Mouse (Mus musculus) heart, embryonic 16.5 days (tissue): ENCODE measurements around the gene Taf3. TPM values are rescaled to one million over a fixed set of nuclear protein-coding genes. Genes with fewer than 3 reads are reported as not detected.

Experiments
- ATAC-seq: fragments of 200-750 bp; cut with Nextera tagmentation; replicated peaks from 2 replicates; pipeline ENCODE4 v1.8.0; 2017; ENCODE audit warnings: moderate number of reproducible peaks; ENCODE audit not compliant: insufficient read depth, low FRiP score; ENCODE audit errors: extremely low read depth
- H3K27ac ChIP-seq: fragments of 300-500 bp; sonication (generic); 2 replicates; pipeline ENCODE4 v1.5.1; 2014; ENCODE audit warnings: mild to moderate bottlenecking, low read length, control low read depth, moderate library complexity
- H3K27me3 ChIP-seq: fragments of 300-500 bp; sonication (generic); 2 replicates; pipeline ENCODE4 v1.6.1; 2014; ENCODE audit warnings: low read length, mixed read lengths; ENCODE audit not compliant: control insufficient read depth, insufficient read depth
- H3K36me3 ChIP-seq: fragments of 300-500 bp; sonication (generic); 2 replicates; pipeline ENCODE4 v1.6.1; 2014; ENCODE audit not compliant: control insufficient read depth, insufficient read depth
- H3K4me1 ChIP-seq: fragments of 300-500 bp; sonication (generic); 2 replicates; pipeline ENCODE4 v1.6.1; 2014; ENCODE audit warnings: low read length, mixed read lengths; ENCODE audit not compliant: control insufficient read depth, insufficient read depth
- H3K4me2 ChIP-seq: fragments of 300-500 bp; sonication (generic); 2 replicates; pipeline ENCODE4 v1.6.1; 2014; ENCODE audit warnings: low read depth, mild to moderate bottlenecking, control low read depth, low read length
- H3K4me3 ChIP-seq: fragments of 300-500 bp; sonication (generic); 2 replicates; pipeline ENCODE4 v1.5.1; 2014; ENCODE audit warnings: mild to moderate bottlenecking, control low read depth, low read length
- H3K9ac ChIP-seq: fragments of 300-500 bp; sonication (generic); 2 replicates; pipeline ENCODE4 v1.6.1; 2014; ENCODE audit warnings: low read length, control low read depth
- H3K9me3 ChIP-seq: fragments of 300-500 bp; sonication (generic); replicated peaks from 2 replicates; pipeline ENCODE4 v1.6.1; 2016; ENCODE audit warnings: low read length; ENCODE audit not compliant: control insufficient read depth
- WGBS: fragments of 180-500 bp; shearing (Covaris S2); extraction: QIAGEN DNeasy Blood & Tissue Kit; methylation state at CpG from one replicate; pipeline ENCODE4 v1.1.7; 2014; 5-methylcytosine and 5-hydroxymethylcytosine counted together
- polyA plus RNA-seq: library from polyadenylated mRNA; unstranded; fragments of >200 nt; fragmentation: Nextera tagmentation; extraction: Ambion mirVana; gene quantifications from 2 replicates; pipeline ENCODE4 v1.2.1, GENCODE M21; 2015

The Taf3 gene
- 7.5 and 8.3 TPM in 2 replicates for polyA plus RNA-seq

DNA sequence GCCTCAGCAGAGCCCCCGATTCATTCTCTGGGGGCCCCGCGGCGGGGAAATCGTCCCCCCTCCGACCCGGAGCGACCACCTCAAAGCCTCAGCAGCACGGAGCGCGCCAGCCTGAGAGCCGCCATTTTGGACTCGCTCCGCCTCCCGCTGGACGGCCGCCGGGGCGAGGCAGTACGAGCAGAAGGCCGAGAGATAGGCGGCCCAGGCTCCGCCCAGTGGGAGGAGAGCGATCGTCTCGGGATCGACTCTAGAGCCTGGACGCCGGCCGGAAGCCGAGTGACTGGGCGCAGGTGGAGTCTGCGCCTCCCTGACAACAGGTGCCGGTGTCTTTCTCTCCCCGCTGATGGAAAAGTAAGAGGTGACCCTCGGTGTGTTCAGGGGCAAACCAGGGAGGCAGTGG lies at the start of gene Taf3:
TSS of gene Taf3 (minus strand) at position 136 of the 400 bp plus-strand sequence.
- peak; percentile 93 for ATAC-seq
- H3K27ac ChIP-seq = peak within 1 kb of the TSS; percentile 11
- WGBS = under 1% methylated on average over 36 of the region's 36 CpGs
- H3K4me3 ChIP-seq = peak within 1 kb of the TSS; percentile 94
- H3K4me2 ChIP-seq = peak within 1 kb of the TSS; percentile 80
- H3K36me3 ChIP-seq = no peaks in the 10 kb centered on the region
- H3K9me3 ChIP-seq = no peaks in the 10 kb centered on the region
- peaks cover 10% of the 10 kb centered on the region for H3K4me1 ChIP-seq
- H3K9ac ChIP-seq = peak within 1 kb of the TSS; percentile 92
- no peaks in the 10 kb centered on the region for H3K27me3 ChIP-seq

DNA sequence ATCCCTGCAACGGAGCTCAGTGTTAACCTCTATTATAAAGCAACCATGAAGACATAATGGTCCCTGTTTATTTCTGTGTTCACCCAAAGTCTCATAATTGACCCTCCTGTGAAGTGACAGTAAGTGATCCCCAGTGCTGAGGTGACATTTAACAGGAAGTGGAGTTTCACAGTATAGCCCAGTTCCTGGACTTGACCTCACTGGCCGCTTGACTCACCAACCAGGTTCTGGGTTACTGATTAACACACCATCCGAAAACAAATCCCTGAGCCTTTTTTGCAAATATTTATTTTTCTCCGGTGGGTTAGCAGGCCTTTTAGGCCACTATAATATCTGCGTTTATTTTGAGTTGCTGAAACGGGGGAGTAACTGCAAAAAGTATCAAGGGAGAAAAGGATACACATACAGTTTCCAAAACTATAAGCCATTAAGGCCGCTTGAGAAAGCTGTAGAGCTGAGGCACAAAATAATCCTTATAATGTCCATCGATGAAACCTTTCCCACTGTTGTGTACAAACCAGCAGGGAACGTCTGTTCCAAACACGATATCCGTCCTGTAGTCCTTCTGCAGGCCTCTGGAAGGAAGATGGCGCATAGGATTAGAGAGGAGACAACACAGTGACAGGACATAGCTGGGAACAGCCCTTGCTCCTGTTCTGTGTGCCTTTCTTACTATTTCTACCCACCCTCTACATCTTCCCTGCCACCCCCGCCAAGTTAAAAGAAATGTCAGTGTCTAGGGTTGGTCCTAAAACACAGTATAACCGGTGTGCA lies 46.1 kb upstream of the Taf3 start:
- peaks cover 31% of the 10 kb centered on the region for H3K36me3 ChIP-seq
- no peaks in the 10 kb centered on the region for H3K9me3 ChIP-seq
- no peak for ATAC-seq
- H3K4me3 ChIP-seq = no peak overlapping the region
- H3K27ac ChIP-seq = no peak overlapping the region
- no peaks in the 10 kb centered on the region for H3K4me1 ChIP-seq
- H3K27me3 ChIP-seq = no peaks in the 10 kb centered on the region
- WGBS = 83% methylated on average over 14 of the region's 14 CpGs
- no peak overlapping the region for H3K4me2 ChIP-seq
- no peak overlapping the region for H3K9ac ChIP-seq

DNA sequence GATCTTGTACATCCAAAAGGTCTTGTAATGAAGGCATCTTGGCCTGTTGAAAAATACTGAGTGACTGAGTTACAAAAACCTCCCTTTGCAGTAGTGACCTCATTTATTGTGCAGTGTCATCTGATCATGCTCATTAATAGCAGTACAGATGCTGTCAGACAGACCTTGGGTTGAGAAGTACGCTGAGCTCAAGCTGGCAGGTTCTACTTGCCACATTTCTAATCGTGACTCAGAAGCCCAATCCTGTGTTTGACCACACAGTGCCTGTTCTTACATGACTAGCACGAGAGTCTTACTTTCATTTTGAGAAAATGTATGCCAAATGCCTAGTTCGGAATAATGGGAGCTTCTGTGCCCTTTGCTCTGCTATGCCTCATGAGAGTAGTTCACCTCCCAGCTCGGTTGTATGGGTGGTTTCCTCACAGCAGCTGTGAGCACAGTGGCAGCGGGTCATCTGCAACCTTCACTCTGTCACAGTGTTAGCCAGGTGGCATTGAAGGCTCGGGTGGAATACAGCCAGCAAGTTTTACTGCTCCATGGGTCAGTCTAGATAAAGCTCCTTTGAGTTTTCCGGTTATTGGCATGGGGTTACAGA lies 39.0 kb upstream of the Taf3 start:
- H3K9ac ChIP-seq = no peak overlapping the region
- no peaks in the 10 kb centered on the region for H3K4me1 ChIP-seq
- no peak overlapping the region for H3K27ac ChIP-seq
- no peak overlapping the region for H3K4me2 ChIP-seq
- H3K36me3 ChIP-seq = peaks cover 34% of the 10 kb centered on the region
- H3K9me3 ChIP-seq = no peaks in the 10 kb centered on the region
- ATAC-seq = no peak
- 86% methylated on average over 8 of the region's 8 CpGs for WGBS
- H3K4me3 ChIP-seq = no peak overlapping the region
- no peaks in the 10 kb centered on the region for H3K27me3 ChIP-seq

DNA sequence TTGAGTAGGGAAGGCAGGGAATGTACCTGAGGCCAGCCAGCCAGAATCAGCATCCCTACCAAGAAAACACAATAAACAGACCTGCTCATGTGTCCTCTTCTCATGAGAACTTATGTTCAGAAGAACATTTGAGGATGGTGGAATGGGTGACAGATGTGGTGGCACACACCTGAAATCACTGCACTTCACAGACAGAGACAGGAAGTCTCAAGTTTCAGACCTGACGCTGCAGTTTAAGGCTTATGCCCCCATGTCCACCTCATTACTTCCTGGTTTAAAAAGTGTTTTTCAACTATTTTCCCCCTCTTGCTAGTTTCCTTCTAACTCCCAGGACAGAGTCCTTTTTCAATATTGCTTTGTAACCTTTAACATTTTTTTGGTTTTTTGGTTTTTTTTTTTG lies 34.3 kb upstream of the Taf3 start:
- Histone ChIP-seq H3K27me3 (no peaks in the 10 kb centered on the region), H3K4me2 (no peak overlapping the region), H3K36me3 (peaks cover 6% of the 10 kb centered on the region; the same call in 1 of the 2 replicates), H3K4me1 (peaks cover 23% of the 10 kb centered on the region), H3K4me3 (no peak overlapping the region), H3K9ac (no peak overlapping the region), H3K9me3 (no peaks in the 10 kb centered on the region), H3K27ac (no peak overlapping the region)
- 84% methylated on average over 1 of the region's 1 CpGs for WGBS
- no peak for ATAC-seq

DNA sequence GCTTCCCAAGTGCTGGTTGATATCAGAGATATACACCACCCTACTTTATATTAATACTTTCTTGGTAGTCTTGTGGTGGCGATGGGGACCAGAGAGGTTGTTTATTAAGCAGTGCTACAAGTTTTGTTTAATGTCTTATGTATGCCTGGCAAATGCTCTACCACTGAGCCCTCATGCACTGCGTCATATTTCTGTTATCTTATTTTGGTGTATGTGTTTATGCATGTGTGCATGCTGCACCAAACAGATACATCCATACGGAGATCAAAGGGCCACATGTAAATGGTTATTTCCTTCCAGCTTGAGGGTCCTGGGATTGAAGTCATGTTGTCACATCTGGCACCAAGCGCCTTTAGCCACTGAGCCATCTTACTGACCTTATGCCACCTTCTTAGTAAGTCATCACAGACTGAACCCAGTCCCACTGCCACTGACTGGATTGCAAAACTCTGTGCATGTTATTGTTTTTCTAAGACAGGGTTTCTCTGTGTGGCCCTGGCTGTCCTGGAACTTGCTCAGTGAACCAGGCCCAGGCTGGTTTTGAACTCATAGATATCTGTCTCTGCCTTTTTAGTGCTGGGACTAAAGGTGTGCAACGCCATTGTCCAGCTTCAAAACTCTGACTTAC lies 33.2 kb upstream of the Taf3 start:
- Histone ChIP-seq H3K4me2 (peak overlapping the region; percentile 87), H3K9ac (peak overlapping the region; percentile 46; the same call in 1 of the 2 replicates), H3K9me3 (no peaks in the 10 kb centered on the region), H3K4me3 (peak overlapping the region; percentile 87), H3K4me1 (peaks cover 30% of the 10 kb centered on the region), H3K27me3 (no peaks in the 10 kb centered on the region), H3K36me3 (peaks cover 6% of the 10 kb centered on the region; the same call in 1 of the 2 replicates), H3K27ac (no peak overlapping the region)
- WGBS = 84% methylated on average over 5 of the region's 5 CpGs
- ATAC-seq = no peak

DNA sequence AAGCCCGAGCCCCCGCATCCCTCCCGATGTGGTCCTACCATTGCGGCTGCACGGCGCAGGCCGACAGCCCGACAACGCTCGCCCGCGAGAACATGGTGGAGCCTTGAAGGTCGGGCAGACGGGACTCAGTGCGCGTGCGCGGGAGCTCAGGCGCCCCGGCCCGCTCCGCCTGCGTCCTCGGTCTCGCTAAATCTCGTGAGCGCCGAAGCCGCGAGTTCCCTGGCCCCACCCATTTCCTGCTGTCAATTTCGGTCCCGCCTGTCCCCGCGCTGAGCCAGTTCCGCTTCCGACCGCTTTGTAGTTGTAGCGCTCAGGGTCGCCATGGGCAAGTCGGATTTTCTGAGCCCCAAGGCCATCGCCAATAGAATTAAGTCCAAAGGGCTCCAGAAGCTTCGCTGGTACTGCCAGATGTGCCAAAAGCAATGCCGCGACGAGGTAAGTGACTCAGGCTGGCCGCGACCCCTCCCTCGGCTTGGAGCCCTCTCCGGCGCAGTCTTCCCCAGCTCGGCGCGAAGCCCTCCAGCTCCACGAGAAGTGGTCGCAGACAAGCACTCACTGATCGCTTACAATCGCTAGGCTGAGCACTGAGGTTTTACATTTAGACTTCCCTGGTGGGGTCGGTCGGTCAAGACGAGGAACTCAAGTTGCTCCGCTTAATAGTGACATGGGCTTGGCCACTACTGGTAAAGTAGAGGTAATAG lies 32.1 kb upstream of the Taf3 start, which contains the start of the genes Atp5c1 and Kin:
TSS of gene Atp5c1 (minus strand) at position 201 of the 701 bp plus-strand sequence.
TSS of gene Kin (plus strand) at position 284 of the 701 bp plus-strand sequence.
- Histone ChIP-seq H3K27ac (peak within 1 kb of the TSS; percentile 96), H3K36me3 (peaks cover 3% of the 10 kb centered on the region; the same call in 1 of the 2 replicates), H3K9ac (peak within 1 kb of the TSS; percentile 99), H3K4me2 (peak within 1 kb of the TSS; percentile 87), H3K4me3 (peak within 1 kb of the TSS; percentile 87), H3K4me1 (peaks cover 38% of the 10 kb centered on the region), H3K9me3 (no peaks in the 10 kb centered on the region), H3K27me3 (no peaks in the 10 kb centered on the region)
- peak; percentile 97 for ATAC-seq
- under 1% methylated on average over 61 of the region's 61 CpGs for WGBS

DNA sequence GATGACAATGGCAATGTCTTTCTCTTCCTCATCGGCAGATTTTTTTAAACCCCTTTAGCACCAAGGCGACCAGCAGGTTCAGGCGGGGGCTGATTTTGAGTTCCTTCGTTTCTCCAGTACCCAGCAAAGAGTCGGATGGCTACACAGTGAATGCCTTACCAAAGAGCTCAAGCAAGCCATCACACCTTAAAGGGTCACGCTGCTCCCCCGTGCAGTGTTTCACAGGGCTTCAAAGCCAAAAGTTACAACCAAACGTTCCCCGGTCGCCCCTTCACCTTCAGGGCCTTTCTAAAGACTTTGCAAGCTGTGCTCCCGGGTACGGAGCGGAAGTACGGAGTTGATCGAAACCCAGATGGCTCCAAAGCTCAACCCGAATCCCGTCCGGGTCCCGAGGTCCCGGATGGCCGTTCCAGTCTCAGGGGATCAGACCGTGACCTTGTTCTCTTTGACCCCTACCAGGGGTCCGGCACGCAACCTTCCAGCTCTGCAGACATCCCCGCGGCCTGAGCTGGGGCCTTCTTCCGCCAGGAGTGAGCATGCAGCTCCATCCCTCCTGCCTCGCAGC lies 31.4 kb upstream of the Taf3 start:
- Histone ChIP-seq H3K27me3 (no peaks in the 10 kb centered on the region), H3K4me1 (peaks cover 42% of the 10 kb centered on the region), H3K36me3 (peaks cover 3% of the 10 kb centered on the region; the same call in 1 of the 2 replicates), H3K9me3 (no peaks in the 10 kb centered on the region), H3K9ac (peak overlapping the region; percentile 99), H3K4me2 (peak overlapping the region; percentile 78), H3K4me3 (peak overlapping the region; percentile 87), H3K27ac (peak overlapping the region; percentile 96)
- ATAC-seq = peak; percentile 53
- under 1% methylated on average over 28 of the region's 28 CpGs for WGBS

DNA sequence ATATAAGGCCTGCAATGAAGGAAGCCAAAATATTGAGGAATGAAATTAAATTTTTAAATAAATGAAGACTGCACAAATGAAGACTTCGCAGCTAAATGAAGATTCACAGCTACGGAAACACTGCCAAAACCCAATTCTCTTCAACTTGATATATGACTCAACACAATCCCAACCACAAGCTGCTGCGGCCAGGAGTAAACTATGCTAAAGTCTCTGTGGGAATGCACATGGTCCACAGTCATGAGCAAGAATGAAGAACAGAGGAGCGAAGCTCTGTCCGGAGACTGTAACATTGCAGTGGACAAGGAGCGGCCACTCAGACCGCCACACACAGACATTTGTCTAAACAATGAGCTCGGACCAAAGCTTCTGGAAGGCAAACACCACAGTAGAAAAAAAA lies 28.3 kb upstream of the Taf3 start:
- Histone ChIP-seq H3K4me3 (peak overlapping the region; percentile 40), H3K4me2 (peak overlapping the region; percentile 78), H3K9ac (peak overlapping the region; percentile 56), H3K9me3 (no peaks in the 10 kb centered on the region), H3K36me3 (0 out of 2 replicates have a peak, but pooled peaks cover 2% of the 10 kb centered on the region), H3K27me3 (no peaks in the 10 kb centered on the region), H3K4me1 (peaks cover 58% of the 10 kb centered on the region), H3K27ac (no peak overlapping the region)
- WGBS = 65% methylated on average over 8 of the region's 8 CpGs
- ATAC-seq = no peak
